Mouse (Mus musculus): ENCODE results near the gene Pgbd5.
A peak's percentile ranks its signal among the peaks of the same experiment; 100 is the strongest.

GRCm38 (mm10) chr8:124349663-124350062 lies 89.8 kb downstream of the Pgbd5 start:
- TF ChIP-seq CTCF (IDR thresholded peaks at IDR 0.05; ENCODE audit: control insufficient read depth, insufficient read depth, low read length) (peak; percentile 94), POLR2A (IDR thresholded peaks at IDR 0.05; ENCODE audit: borderline replicate concordance, control insufficient read depth, low read depth, low read length) (no peak)
